21 mouse cellular contexts compared by ENCODE assay signal in genomic region chr5:99506109-99506508, GRCm38 (mm10).
A peak's percentile ranks its signal among the peaks of the same experiment; 100 is the strongest.
DNase-seq lines count a peak whose midpoint lies in the region; ATAC-seq and TF ChIP-seq lines count a peak whose summit lies in the region.
"Had no signal": no experiment of that assay in that cellular context is flagged by ENCODE, and none has a peak within 500 bp of the region (broad histone marks: within the 10 kb centered on the region; RNA-seq: fewer than 3 reads in every experiment).

No protein-coding gene starts in this region.

- WGBS in embryonic facial prominence, embryonic 14.5 days, result 67% methylated on average over 7 of the region's 7 CpGs
- 89% methylated on average over 7 of the region's 7 CpGs for WGBS in embryonic facial prominence, embryonic 10.5 days

- peak; percentile 53; the same call in 1 of the 2 replicates for ATAC-seq in embryonic facial prominence, embryonic 14.5 days (ENCODE audit: low read depth)
- ATAC-seq: activated CD4-positive, CD25-positive, alpha-beta regulatory T cell, adult 4 months; CD4-positive, CD25-positive, alpha-beta regulatory T cell, adult 4 months; Patski had no signal

- H3K4me1 ChIP-seq in embryonic facial prominence, embryonic 14.5 days (ENCODE audit: control insufficient read depth, insufficient read depth, low read length), result no peaks in the 10 kb centered on the region
- H3K4me1 ChIP-seq in embryonic facial prominence, embryonic 10.5 days, result peaks cover 18% of the 10 kb centered on the region

- no peak overlapping the region for H3K4me2 ChIP-seq in embryonic facial prominence, embryonic 14.5 days (ENCODE audit: low read depth, low read length)
- peak overlapping the region; percentile 21 for H3K4me2 ChIP-seq in myocyte (ENCODE audit: low read depth)

- no peaks in the 10 kb centered on the region for H3K36me3 ChIP-seq in embryonic facial prominence, embryonic 14.5 days (ENCODE audit: control insufficient read depth, insufficient read depth, low read length)
- no peaks in the 10 kb centered on the region for H3K36me3 ChIP-seq in embryonic facial prominence, embryonic 10.5 days (replicated peaks)
- no peaks in the 10 kb centered on the region for H3K36me3 ChIP-seq in myocyte (ENCODE audit: control insufficient read depth, insufficient read depth)
- H3K36me3 ChIP-seq: G1E had no signal

- H3K9ac ChIP-seq in embryonic facial prominence, embryonic 14.5 days (ENCODE audit: low read depth, low read length), result no peak overlapping the region

- H3K4me3 ChIP-seq in embryonic facial prominence, embryonic 14.5 days (ENCODE audit: low read depth, low read length), result no peak overlapping the region
- H3K4me3 ChIP-seq in embryonic facial prominence, embryonic 10.5 days, result no peak overlapping the region
- H3K4me3 ChIP-seq in myocyte, result no peak overlapping the region

- no peaks in the 10 kb centered on the region for H3K27me3 ChIP-seq in embryonic facial prominence, embryonic 14.5 days (replicated peaks; ENCODE audit: control insufficient read depth, insufficient read depth, low read length)
- H3K27me3 ChIP-seq in embryonic facial prominence, embryonic 10.5 days (replicated peaks; ENCODE audit: low read depth, poor library complexity, severe bottlenecking), result no peaks in the 10 kb centered on the region
- H3K27me3 ChIP-seq in myocyte (ENCODE audit: control insufficient read depth, insufficient read depth, insufficient read length), result no peaks in the 10 kb centered on the region
- H3K27me3 ChIP-seq: CH12.LX had no signal

- H3ac ChIP-seq in myocyte (ENCODE audit: control insufficient read depth, insufficient read length), result no peak overlapping the region

- no peak for TF ChIP-seq POLR2A in myocyte (IDR thresholded peaks at IDR 0.05; ENCODE audit: insufficient read length, low read depth)

- H3K9me3 ChIP-seq in embryonic facial prominence, embryonic 14.5 days (ENCODE audit: control insufficient read depth, low read length), result no peaks in the 10 kb centered on the region
- H3K9me3 ChIP-seq in embryonic facial prominence, embryonic 10.5 days, result no peaks in the 10 kb centered on the region

- no peak overlapping the region for H3K27ac ChIP-seq in embryonic facial prominence, embryonic 14.5 days (replicated peaks; ENCODE audit: low read depth, low read length)
- no peak overlapping the region for H3K27ac ChIP-seq in embryonic facial prominence, embryonic 10.5 days (replicated peaks)

- DNase-seq in embryonic facial prominence, embryonic 14.5 days (ENCODE audit: low spot score), result peak; percentile 70
- DNase-seq in embryonic facial prominence, embryonic 10.5 days (ENCODE audit: low spot score), result no peak
- peak; percentile 54 for DNase-seq in brain, adult 2 months (ENCODE audit: low read depth, low spot score)
- DNase-seq in cerebellum, postnatal 25 days, result no peak
- DNase-seq in kidney, postnatal 25 days, result no peak
- DNase-seq: adrenal gland, adult 2 months; adrenal gland, postnatal 10 days; adrenal gland, postnatal 14 days; adrenal gland, postnatal 25 days; adrenal gland, postnatal 36 days; B cell, adult 2 months; cerebellum, adult 11 months; cerebellum, adult 11-12 months; cerebellum, adult 18-20 months; cerebellum, adult 2 months had no signal

- no peaks in the 10 kb centered on the region for H3K79me2 ChIP-seq in myocyte (ENCODE audit: control insufficient read depth, insufficient read depth)

TF ChIP-seq in myocyte, 11 proteins besides CTCF, POLR2A, EP300 and RAD21:
- TF ChIP-seq TCF3 (IDR thresholded peaks at IDR 0.05; ENCODE audit: insufficient read length, low read depth) (no peak), MAX (IDR thresholded peaks at IDR 0.05; ENCODE audit: low read depth) (no peak), USF1 (IDR thresholded peaks at IDR 0.05; ENCODE audit: low read depth) (no peak), E2F4 (IDR thresholded peaks at IDR 0.05; ENCODE audit: insufficient read depth) (no peak), POLR2AphosphoS2 (IDR thresholded peaks at IDR 0.05; ENCODE audit: insufficient read length, low read depth) (no peak), MYOD1 (IDR thresholded peaks at IDR 0.05; ENCODE audit: control insufficient read depth in 1 of 3, insufficient read length in 2 of 3, low read depth in 2 of 3) (no peak), TCF12 (IDR thresholded peaks at IDR 0.05; ENCODE audit: insufficient read depth, poor library complexity, severe bottlenecking) (no peak), REST (IDR thresholded peaks at IDR 0.05; ENCODE audit: insufficient read depth, insufficient read length) (no peak), CEBPB (IDR thresholded peaks at IDR 0.05; ENCODE audit: insufficient read depth, poor library complexity, severe bottlenecking) (no peak), SRF (IDR thresholded peaks at IDR 0.05; ENCODE audit: control insufficient read depth, insufficient read length, low read depth) (no peak), MYOG (IDR thresholded peaks at IDR 0.05; ENCODE audit: control insufficient read depth in 1 of 3, insufficient read depth in 1 of 3, insufficient read length in 2 of 3, low read depth in 2 of 3) (no peak)
TF ChIP-seq in myocyte: peak in this region for 0.

Comparison
In these comparisons a context has a peak if more than half of its experiments do, and no peak if none do; other contexts are left out.
1. DNase-seq: peak in embryonic facial prominence, embryonic 14.5 days (single experiment) and brain, adult 2 months (single experiment); none in embryonic facial prominence, embryonic 10.5 days (single experiment), cerebellum, postnatal 25 days (0 of 2) and kidney, postnatal 25 days (0 of 2).